Mouse (Mus musculus): ENCODE measurements at regions not wholly inside any gene's neighbourhood (a gene's known extent, or its start where the extent isn't known, plus 50 kb on each side); places are given as distances from the start of the nearest gene placed in this dataset.

DNA sequence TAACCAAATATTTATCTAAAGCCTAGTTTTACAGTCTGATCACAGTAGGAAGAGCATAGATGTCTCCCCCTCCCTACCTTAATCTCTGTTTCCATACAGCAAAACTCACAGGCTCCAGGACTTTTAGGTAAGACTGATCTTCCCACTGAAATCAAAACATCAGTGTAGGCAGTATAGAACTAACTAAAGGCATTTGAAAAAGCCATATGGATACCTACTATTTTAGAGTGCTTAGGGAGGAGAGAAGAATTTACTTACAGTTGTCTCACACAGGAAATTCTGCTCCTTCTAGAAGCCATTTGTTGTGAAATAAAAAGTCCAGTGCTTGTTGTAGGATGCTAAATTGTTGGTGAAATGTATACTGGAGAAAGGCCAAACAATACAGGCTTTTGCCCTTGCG lies 64.2 kb upstream of the Slc5a7 start:
- no peak for TF ChIP-seq CTCF (conservative IDR thresholded peaks at IDR 0.05; ENCODE audit: insufficient read depth, insufficient read length, low read depth, low read length)
- TF ChIP-seq POLR2A (IDR thresholded peaks at IDR 0.05; ENCODE audit: low read depth, low read length): no peak
